Mouse (Mus musculus) ES-Bruce4 (cell line): Measurements from ENCODE around the gene Rcsd1. TPM values are rescaled to one million over a fixed set of nuclear protein-coding genes. Genes with fewer than 3 reads are reported as not detected.

Experiments
- H3K27ac ChIP-seq: 2 replicates; pipeline ENCODE4 v1.5.1; 2012; ENCODE audit warnings: low read length, inconsistent platforms; ENCODE audit not compliant: insufficient read depth
- H3K27me3 ChIP-seq: 2 replicates; pipeline ENCODE4 v1.6.1; 2012; ENCODE audit warnings: mild to moderate bottlenecking, low read length, inconsistent platforms; ENCODE audit not compliant: control insufficient read depth, poor library complexity, insufficient read depth, severe bottlenecking
- H3K36me3 ChIP-seq: 2 replicates; pipeline ENCODE4 v1.6.1; 2012; ENCODE audit warnings: inconsistent platforms, mild to moderate bottlenecking, low read length, moderate library complexity; ENCODE audit not compliant: control insufficient read depth, poor library complexity, insufficient read depth, severe bottlenecking
- H3K4me1 ChIP-seq: one replicate; pipeline ENCODE4 v1.8.1; 2011; ENCODE audit warnings: low read length; ENCODE audit not compliant: control insufficient read depth, insufficient read depth
- H3K4me3 ChIP-seq: 2 replicates; pipeline ENCODE4 v1.5.1; 2011; ENCODE audit warnings: low read depth, mild to moderate bottlenecking, low read length
- H3K9ac ChIP-seq: 2 replicates; pipeline ENCODE4 v1.6.1; 2012; ENCODE audit warnings: low read depth, mild to moderate bottlenecking, inconsistent platforms; ENCODE audit not compliant: poor library complexity, severe bottlenecking
- H3K9me3 ChIP-seq: replicated peaks from 2 replicates; pipeline ENCODE4 v1.6.1; 2012; ENCODE audit warnings: mild to moderate bottlenecking, low read length, inconsistent platforms; ENCODE audit not compliant: control insufficient read depth, poor library complexity, insufficient read depth, severe bottlenecking
- CTCF ChIP-seq: IDR thresholded peaks from one replicate; pipeline ENCODE4 v1.8.1; 2011; ENCODE audit warnings: low read depth, low read length
- EP300 ChIP-seq: IDR thresholded peaks from 2 replicates; pipeline ENCODE4 v1.6.1; 2011; ENCODE audit warnings: low read depth, low read length; ENCODE audit not compliant: insufficient read depth
- POLR2A ChIP-seq: IDR thresholded peaks from one replicate; pipeline ENCODE4 v1.8.1; 2011; ENCODE audit warnings: low read length; ENCODE audit not compliant: insufficient read depth
- polyA plus RNA-seq: library from polyadenylated mRNA; stranded (reverse); fragments of >200 nt; gene quantifications from 2 replicates; pipeline ENCODE4 v1.2.4, GENCODE M21; 2011; ENCODE audit warnings: low read depth; ENCODE audit not compliant: missing spikeins, insufficient read depth, insufficient read length

The Rcsd1 gene
- polyA plus RNA-seq, 1 experiment = 2.0 TPM

GRCm38 (mm10) chr1:165687861-165688260 is 21.7 kb downstream of the Rcsd1 start:
- Histone ChIP-seq H3K36me3 (no peaks in the 10 kb centered on the region), H3K4me1 (no peaks in the 10 kb centered on the region), H3K9ac (no peak overlapping the region), H3K4me3 (no peak overlapping the region), H3K27me3 (no peaks in the 10 kb centered on the region), H3K27ac (no peak overlapping the region), H3K9me3 (no peaks in the 10 kb centered on the region)
- TF ChIP-seq EP300 (no peak), CTCF (no peak), POLR2A (no peak)

DNA sequence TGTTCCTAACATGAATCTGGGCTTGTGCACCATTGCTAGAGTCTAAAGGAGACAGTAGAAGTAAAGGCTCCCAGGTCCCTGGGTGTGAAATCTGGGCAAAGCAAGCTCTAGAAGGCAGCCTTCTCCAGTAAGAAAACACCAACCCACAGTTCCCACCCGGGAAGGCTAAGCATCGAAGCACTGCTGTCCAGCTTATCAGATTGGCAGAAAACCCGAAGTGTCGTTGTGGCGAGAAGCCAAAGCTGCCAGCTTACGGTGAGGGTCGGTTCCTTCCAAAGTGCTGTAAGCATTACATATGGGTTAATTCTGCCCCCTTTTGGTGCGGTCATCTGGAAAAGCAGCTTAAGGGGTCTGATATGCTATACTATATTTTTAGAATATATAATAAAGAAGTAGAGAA is 22.6 kb downstream of the Rcsd1 start:
- H3K4me1 ChIP-seq = no peaks in the 10 kb centered on the region
- H3K36me3 ChIP-seq = no peaks in the 10 kb centered on the region
- no peaks in the 10 kb centered on the region for H3K27me3 ChIP-seq
- H3K9me3 ChIP-seq = no peaks in the 10 kb centered on the region
- TF ChIP-seq POLR2A = no peak
- no peak for TF ChIP-seq EP300
- no peak for TF ChIP-seq CTCF
- H3K27ac ChIP-seq = no peak overlapping the region
- H3K4me3 ChIP-seq = no peak overlapping the region
- H3K9ac ChIP-seq = no peak overlapping the region

- no peak for TF ChIP-seq POLR2A
- no peak for TF ChIP-seq CTCF
- TF ChIP-seq EP300 = no peak
- Histone ChIP-seq H3K9me3 (no peaks in the 10 kb centered on the region), H3K27ac (no peak overlapping the region), H3K4me3 (no peak overlapping the region), H3K9ac (no peak overlapping the region), H3K27me3 (no peaks in the 10 kb centered on the region), H3K4me1 (no peaks in the 10 kb centered on the region), H3K36me3 (no peaks in the 10 kb centered on the region)
Measured at GRCm38 (mm10) chr1:165686349-165686748, 23.2 kb downstream of the Rcsd1 start.

- no peak for TF ChIP-seq POLR2A
- no peak for TF ChIP-seq CTCF
- no peak for TF ChIP-seq EP300
- H3K4me1 ChIP-seq = no peaks in the 10 kb centered on the region
- H3K27me3 ChIP-seq = no peaks in the 10 kb centered on the region
- no peaks in the 10 kb centered on the region for H3K9me3 ChIP-seq
- no peak overlapping the region for H3K9ac ChIP-seq
- H3K36me3 ChIP-seq = no peaks in the 10 kb centered on the region
- no peak overlapping the region for H3K27ac ChIP-seq
- H3K4me3 ChIP-seq = no peak overlapping the region
Measured at GRCm38 (mm10) chr1:165684261-165685203, 25.0 kb downstream of the Rcsd1 start.

DNA sequence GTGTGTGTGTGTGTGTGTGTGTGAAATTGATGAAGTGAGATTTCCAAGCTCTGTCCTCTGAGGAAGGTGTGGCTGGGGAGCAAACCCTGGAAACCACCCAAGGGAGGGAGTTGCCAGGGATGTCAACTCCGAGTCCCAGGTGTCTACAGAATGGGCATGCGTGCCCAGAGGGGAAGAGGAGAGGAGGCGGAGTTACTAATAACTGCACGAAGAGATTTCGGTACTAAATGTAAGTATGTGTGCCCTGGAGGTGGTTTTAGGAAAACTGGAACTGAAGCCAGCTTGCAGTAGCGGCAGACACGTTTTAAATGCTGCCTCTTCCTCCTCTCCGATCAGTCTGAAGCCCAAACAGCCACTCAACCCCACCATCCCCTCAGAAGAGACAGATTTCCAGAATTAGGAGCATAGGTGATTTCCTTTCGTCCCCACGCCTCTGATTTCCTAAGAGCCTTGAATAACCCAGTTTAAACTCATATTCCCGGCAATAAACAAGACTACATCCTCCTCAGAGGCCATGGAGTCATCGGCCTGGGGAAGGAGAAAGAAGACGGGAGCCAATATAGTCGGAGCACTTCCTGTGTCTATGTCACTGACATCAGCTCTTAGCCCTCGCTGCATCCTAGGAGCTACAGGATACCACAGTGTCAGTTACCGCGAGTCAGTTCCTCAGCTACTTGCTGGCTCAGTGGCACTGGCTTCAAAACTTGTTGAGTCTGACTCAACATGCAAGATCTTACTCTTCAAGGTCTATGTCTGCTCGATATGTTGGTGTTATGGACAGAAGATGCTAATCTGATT is 27.3 kb downstream of the Rcsd1 start:
- Histone ChIP-seq H3K4me3 (no peak overlapping the region), H3K27me3 (no peaks in the 10 kb centered on the region), H3K36me3 (no peaks in the 10 kb centered on the region), H3K9ac (no peak overlapping the region), H3K9me3 (no peaks in the 10 kb centered on the region), H3K27ac (no peak overlapping the region), H3K4me1 (no peaks in the 10 kb centered on the region)
- no peak for TF ChIP-seq CTCF
- no peak for TF ChIP-seq EP300
- TF ChIP-seq POLR2A = no peak
